Mouse (Mus musculus) G1E (cell line): ENCODE measurements around the gene Cad. TPM values are rescaled to one million over a fixed set of nuclear protein-coding genes. Genes with fewer than 3 reads are reported as not detected.
"Not testable (repeated sequence)": the region's sequence is repeated elsewhere in the genome, so short reads cannot be mapped to it uniquely, and the experiment has no call there.

Source experiments
- ATAC-seq: 2 replicates; pipeline ENCODE4 v1.8.0; 2016; ENCODE audit warnings: mild to moderate bottlenecking; ENCODE audit not compliant: insufficient number of reproducible peaks, poor library complexity, low FRiP score, severe bottlenecking; ENCODE audit errors: extremely low read depth
- DNase-seq: peaks from one replicate; pipeline ENCODE4 v3.0.0; 2012; ENCODE audit warnings: low spot score
- H3K27me3 ChIP-seq: 2 replicates; pipeline ENCODE4 v1.6.1; 2012; ENCODE audit warnings: mild to moderate bottlenecking, low read length, inconsistent platforms; ENCODE audit not compliant: insufficient read depth
- H3K36me3 ChIP-seq: replicated peaks from 2 replicates; pipeline ENCODE3; 2012; ENCODE audit warnings: mild to moderate bottlenecking, inconsistent platforms
- H3K4me1 ChIP-seq: 2 replicates; pipeline ENCODE4 v1.6.1; 2012; ENCODE audit warnings: low read depth, low read length, inconsistent platforms, mixed read lengths; ENCODE audit not compliant: insufficient read depth
- H3K4me3 ChIP-seq: 2 replicates; pipeline ENCODE4 v1.5.1; 2012; ENCODE audit warnings: low read depth, mild to moderate bottlenecking, inconsistent platforms, low read length, moderate library complexity, mixed read lengths
- H3K9me3 ChIP-seq: replicated peaks from 2 replicates; pipeline ENCODE4 v1.6.1; 2012; ENCODE audit warnings: inconsistent platforms
- CTCF ChIP-seq: IDR thresholded peaks from 2 replicates; pipeline ENCODE4 v1.5.1; 2012; ENCODE audit warnings: low read depth, low read length, inconsistent platforms, mixed read lengths
- GATA1 ChIP-seq: IDR thresholded peaks from 2 replicates; pipeline ENCODE4 v1.6.1; 2012; ENCODE audit warnings: borderline replicate concordance, low read length, inconsistent platforms, mixed read lengths
- GATA2 ChIP-seq: IDR thresholded peaks from 2 replicates; pipeline ENCODE4 v1.6.1; 2012; ENCODE audit warnings: low read depth, low read length, inconsistent platforms, borderline replicate concordance
- POLR2AphosphoS5 ChIP-seq: IDR thresholded peaks from 2 replicates; pipeline ENCODE4 v1.6.1; 2012; ENCODE audit warnings: low read depth, low read length, inconsistent platforms; ENCODE audit not compliant: insufficient replicate concordance
- TAL1 ChIP-seq: conservative IDR thresholded peaks from 2 replicates; pipeline ENCODE4 v1.6.1; 2012; ENCODE audit warnings: low read depth, low read length, inconsistent platforms, mixed read lengths
- polyA plus RNA-seq: library from polyadenylated mRNA; stranded (reverse); fragments of >175 nt; gene quantifications from 2 replicates; pipeline ENCODE4 v1.2.3, GENCODE M21; 2012
- total RNA-seq, 2 experiments: library from RNA; stranded (forward) in 1 of 2; stranded (reverse) in 1 of 2; fragments of 200-1000 nt in 1 of 2; fragments of >200 nt in 1 of 2; fragmentation: Nextera tagmentation in 1 of 2; gene quantifications; 2 replicates each; pipeline ENCODE4 v1.2.3; 2014 to 2017

Cad gene
- total and polyA plus RNA-seq, 3 experiments: 20.2 to 426 (median 87.7) TPM

DNA sequence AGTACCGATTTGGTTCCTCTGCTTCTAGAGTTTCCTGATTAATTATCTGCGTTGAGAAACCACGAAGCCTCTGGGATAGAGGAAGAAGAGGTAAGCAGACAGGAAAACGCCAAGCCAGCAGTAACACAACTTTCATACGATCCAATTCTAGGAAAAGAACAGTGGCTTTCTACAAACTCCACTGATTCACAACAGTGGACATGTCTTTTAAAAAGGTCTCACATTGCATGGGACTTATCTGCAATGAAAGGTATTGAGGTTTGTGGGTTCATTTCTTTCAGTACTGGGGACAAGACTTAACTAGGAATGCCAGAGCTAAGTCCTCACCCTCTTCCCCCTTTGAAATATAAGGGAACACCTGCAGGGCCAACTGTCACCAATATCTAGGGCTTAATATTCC lies 7.5 kb upstream of the Cad start:
- ATAC-seq: no peak
- Histone ChIP-seq H3K4me3 (peak overlapping the region; percentile 83; the same call in 1 of the 2 replicates), H3K27me3 (no peaks in the 10 kb centered on the region), H3K9me3 (no peaks in the 10 kb centered on the region), H3K36me3 (peaks cover 40% of the 10 kb centered on the region), H3K4me1 (peaks cover 33% of the 10 kb centered on the region)
- no peak for DNase-seq
- TF ChIP-seq POLR2AphosphoS5: no peak
- no peak for TF ChIP-seq CTCF
- TF ChIP-seq GATA2: no peak
- no peak for TF ChIP-seq TAL1
- TF ChIP-seq GATA1: no peak

DNA sequence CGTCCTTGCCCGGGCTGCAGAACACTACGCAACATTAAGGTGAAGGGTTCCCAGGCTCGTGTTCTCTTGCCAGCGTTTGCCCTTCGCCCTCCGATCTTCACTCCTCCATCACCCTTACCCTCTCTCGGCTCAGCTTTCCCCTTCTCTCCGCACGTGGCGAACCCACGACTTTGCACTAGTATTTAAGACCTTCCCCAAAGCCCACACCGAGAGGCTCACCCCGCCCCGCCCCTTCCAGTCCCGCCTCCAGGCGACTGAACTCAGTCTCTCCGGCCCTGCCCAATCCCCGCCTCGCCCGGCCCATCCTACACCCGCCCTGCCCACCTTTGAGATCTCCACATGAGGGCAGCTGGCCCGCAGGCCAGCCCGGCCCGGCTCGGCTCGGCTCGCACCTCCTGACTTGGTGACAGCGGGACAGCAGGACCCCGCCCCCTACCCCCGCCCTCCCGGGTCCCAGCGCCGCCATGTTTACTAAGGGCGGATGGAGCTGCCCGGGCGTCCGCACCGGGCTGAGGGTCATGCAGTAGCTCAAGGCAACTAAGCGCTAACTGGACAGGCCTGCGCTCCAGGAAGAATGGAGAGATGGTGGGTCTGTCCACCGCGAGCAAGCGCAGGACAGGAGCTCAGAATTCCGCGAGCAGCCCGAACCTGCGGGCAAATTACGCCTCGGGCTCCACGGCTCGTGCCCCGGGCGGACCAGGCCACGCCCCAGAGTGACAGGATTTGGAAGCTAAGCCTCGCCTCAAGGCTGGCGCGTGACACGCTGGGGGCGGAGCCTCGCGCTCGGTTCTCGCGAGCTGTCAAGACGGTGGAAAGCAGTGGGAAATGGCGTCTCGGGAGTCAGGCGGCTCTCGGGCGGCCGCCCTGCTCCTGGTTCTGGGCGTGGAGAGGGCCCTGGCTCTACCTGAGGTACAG lies 6.5 kb upstream of the Cad start, which contains the start of gene Atraid:
Gene Atraid (plus strand): TSS at position 465 of the 915 bp plus-strand sequence.
- ATAC-seq (peak; percentile 85), DNase-seq (peak; percentile 91)
- Histone ChIP-seq H3K9me3 (no peaks in the 10 kb centered on the region), H3K27me3 (no peaks in the 10 kb centered on the region), H3K36me3 (peaks cover 39% of the 10 kb centered on the region), H3K4me1 (peaks cover 37% of the 10 kb centered on the region), H3K4me3 (peak within 1 kb of the TSS; percentile 83)
- TF ChIP-seq TAL1 (no peak), POLR2AphosphoS5 (no peak), CTCF (no peak), GATA2 (no peak), GATA1 (no peak)

DNA sequence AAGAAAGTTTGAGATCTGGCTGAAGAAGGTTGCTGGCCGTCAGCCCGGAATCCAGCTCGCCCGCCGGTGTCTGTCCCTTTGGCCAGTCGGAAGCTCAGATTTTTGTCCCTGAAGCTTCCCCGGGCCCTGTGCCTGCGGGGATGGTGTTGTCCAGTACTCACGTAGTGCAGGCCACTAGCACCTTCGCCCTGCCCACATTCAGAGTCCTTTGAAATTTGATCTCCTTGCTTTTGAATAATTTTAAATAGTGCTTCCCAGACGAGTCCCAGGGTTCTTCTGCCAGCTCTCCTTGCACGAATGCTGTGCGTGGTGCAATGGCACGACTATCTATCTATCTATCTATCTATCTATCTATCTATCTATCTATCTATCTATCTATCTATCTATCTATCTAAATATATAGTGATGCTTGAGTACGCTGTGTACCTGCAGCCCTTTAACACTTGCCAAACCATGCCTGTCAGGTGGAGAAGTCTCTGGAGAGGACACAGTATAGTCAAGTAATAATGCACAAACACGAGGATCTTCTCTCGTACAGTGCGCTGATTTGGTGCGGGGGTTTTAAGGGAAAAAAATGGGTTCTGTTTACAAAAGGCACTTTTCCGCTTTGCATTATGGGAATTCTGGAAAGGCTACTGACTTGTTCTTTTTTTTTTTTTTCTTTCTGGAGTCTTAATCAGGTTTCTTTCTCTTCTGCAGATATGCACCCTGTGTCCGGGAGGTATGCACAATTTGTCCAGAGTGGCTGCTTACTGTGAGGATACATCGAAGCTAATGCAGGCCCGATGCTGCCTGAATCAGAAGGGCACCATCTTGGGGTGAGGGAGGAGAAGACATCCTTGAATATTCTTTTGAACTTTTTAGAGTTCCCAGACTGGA lies 5.6 kb upstream of the Cad start, which contains the start of gene Slc5a6:
Gene Slc5a6 (minus strand): TSS at position 162 of the 879 bp plus-strand sequence.
- H3K27me3 ChIP-seq: no peaks in the 10 kb centered on the region
- H3K4me1 ChIP-seq: peaks cover 40% of the 10 kb centered on the region
- peak; percentile 35 for DNase-seq

DNA sequence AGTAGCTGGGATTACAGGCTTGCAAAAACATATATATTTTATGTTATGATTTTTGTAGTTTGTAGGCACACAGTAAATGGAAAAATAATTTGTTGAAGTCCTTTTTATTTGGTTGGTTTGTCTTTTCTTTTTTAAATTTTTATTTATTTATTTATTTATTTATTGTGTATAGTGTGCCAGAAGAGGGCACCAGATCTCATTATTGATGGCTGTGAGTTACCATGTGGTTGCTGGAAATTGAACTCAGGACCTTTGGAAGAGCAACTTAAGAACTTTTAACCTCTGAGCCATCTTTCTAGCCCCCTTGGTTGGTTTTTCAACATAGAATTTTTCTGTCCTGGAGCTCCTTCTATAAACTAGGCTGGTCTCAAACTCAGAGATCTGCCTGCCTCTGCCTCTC lies 4.2 kb upstream of the Cad start:
- H3K4me3 ChIP-seq: no peak overlapping the region
- H3K36me3 ChIP-seq: peaks cover 22% of the 10 kb centered on the region
- ATAC-seq (no peak), DNase-seq (no peak)
- no peaks in the 10 kb centered on the region for H3K9me3 ChIP-seq
- H3K4me1 ChIP-seq: peaks cover 43% of the 10 kb centered on the region
- TF ChIP-seq TAL1 (no peak), CTCF (no peak), GATA1 (no peak), GATA2 (no peak), POLR2AphosphoS5 (no peak)
- H3K27me3 ChIP-seq: no peaks in the 10 kb centered on the region

More for the DNA sequence above, 5.6 kb upstream of the Cad start, which contains the start of gene Slc5a6:
- H3K9me3 ChIP-seq: no peaks in the 10 kb centered on the region
- H3K36me3 ChIP-seq: peaks cover 34% of the 10 kb centered on the region
- peak within 1 kb of the TSS; percentile 83 for H3K4me3 ChIP-seq
- TF ChIP-seq CTCF (no peak), TAL1 (no peak), POLR2AphosphoS5 (no peak), GATA2 (no peak), GATA1 (no peak)
- ATAC-seq: no peak

DNA sequence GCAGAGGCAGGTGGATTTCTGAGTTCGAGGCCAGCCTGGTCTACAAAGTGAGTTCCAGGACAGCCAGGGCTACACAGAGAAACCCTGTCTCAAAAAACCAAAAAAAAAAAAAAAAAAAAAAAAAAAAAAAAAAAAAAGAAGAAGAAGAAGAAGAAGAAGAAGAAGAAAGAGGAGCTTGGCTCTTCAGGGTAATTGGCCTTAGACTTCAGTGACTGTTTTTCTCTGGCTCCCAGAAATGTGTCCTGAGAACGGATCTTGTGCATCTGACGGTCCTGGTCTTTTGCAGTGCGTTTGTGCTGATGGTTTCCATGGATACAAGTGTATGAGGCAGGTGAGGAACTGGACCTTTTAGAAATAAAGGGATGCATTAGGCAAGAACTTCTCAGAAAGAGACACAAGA lies 852 bp upstream of the Cad start:
- not testable (repeated sequence) for ATAC-seq, H3K9me3 ChIP-seq, DNase-seq, H3K27me3 ChIP-seq
- Histone ChIP-seq H3K4me1 (peaks cover 47% of the 10 kb centered on the region), H3K36me3 (peaks cover 40% of the 10 kb centered on the region), H3K4me3 (peak overlapping the region; percentile 78; the same call in 1 of the 2 replicates)
